Mouse (Mus musculus): Measurements from ENCODE around the gene Psmg3. TPM values are rescaled to one million over a fixed set of nuclear protein-coding genes. Genes with fewer than 3 reads are reported as not detected.
A peak's percentile ranks its signal among the peaks of the same experiment; 100 is the strongest.

The Psmg3 gene
- total and polyA plus RNA-seq, 2 experiments from 2014 or later: 20.4 to 61.0 TPM

GRCm38 (mm10) chr5:139829384-139829783 is 2.7 kb upstream of the Psmg3 start:
- DNase-seq (ENCODE audit: low spot score) (no peak), ATAC-seq (ENCODE audit: low FRiP score) (no peak)
- H3K9me3 ChIP-seq (ENCODE audit: low read length): no peaks in the 10 kb centered on the region
- H3K9ac ChIP-seq (replicated peaks; ENCODE audit: low read length, poor library complexity, severe bottlenecking): no peak overlapping the region
- 81% methylated on average over 13 of the region's 13 CpGs for WGBS
- H3K4me2 ChIP-seq (ENCODE audit: low read depth, low read length, poor library complexity, severe bottlenecking): no peak overlapping the region
- H3K27me3 ChIP-seq (ENCODE audit: insufficient read depth, low read length): no peaks in the 10 kb centered on the region
- no peak for TF ChIP-seq CTCF (IDR thresholded peaks at IDR 0.05)
- no peaks in the 10 kb centered on the region for H3K36me3 ChIP-seq (ENCODE audit: insufficient read depth, low read length)
- H3K4me3 ChIP-seq (ENCODE audit: low read depth, low read length): no peak overlapping the region
- peaks cover 10% of the 10 kb centered on the region; the same call in 1 of the 2 replicates for H3K4me1 ChIP-seq (ENCODE audit: insufficient read depth, low read length)
- no peak overlapping the region for H3K27ac ChIP-seq (ENCODE audit: low read depth, low read length)

- H3K36me3 ChIP-seq (ENCODE audit: insufficient read depth, low read length): peaks cover 11% of the 10 kb centered on the region; the same call in 1 of the 2 replicates
- ATAC-seq (ENCODE audit: low FRiP score) (no peak), DNase-seq (ENCODE audit: low spot score) (no peak)
- 86% methylated on average over 1 of the region's 1 CpGs for WGBS
- no peak overlapping the region for H3K27ac ChIP-seq (ENCODE audit: low read depth, low read length)
- H3K4me2 ChIP-seq (ENCODE audit: low read depth, low read length, poor library complexity, severe bottlenecking): no peak overlapping the region
- TF ChIP-seq CTCF (IDR thresholded peaks at IDR 0.05): peak; percentile 61
- H3K9me3 ChIP-seq (ENCODE audit: low read length): no peaks in the 10 kb centered on the region
- H3K9ac ChIP-seq (replicated peaks; ENCODE audit: low read length, poor library complexity, severe bottlenecking): no peak overlapping the region
- no peaks in the 10 kb centered on the region for H3K27me3 ChIP-seq (ENCODE audit: insufficient read depth, low read length)
- no peak overlapping the region for H3K4me3 ChIP-seq (ENCODE audit: low read depth, low read length)
- peaks cover 10% of the 10 kb centered on the region; the same call in 1 of the 2 replicates for H3K4me1 ChIP-seq (ENCODE audit: insufficient read depth, low read length)
Observed at GRCm38 (mm10) chr5:139827593-139827992, 908 bp upstream of the Psmg3 start.

- H3K4me1 ChIP-seq (ENCODE audit: insufficient read depth, low read length): peaks cover 10% of the 10 kb centered on the region; the same call in 1 of the 2 replicates
- H3K36me3 ChIP-seq (ENCODE audit: insufficient read depth, low read length): peaks cover 25% of the 10 kb centered on the region
- DNase-seq (ENCODE audit: low spot score) (no peak), ATAC-seq (ENCODE audit: low FRiP score) (0 out of 2 replicates have a peak, but pooled peaks have one; percentile 10)
- TF ChIP-seq CTCF (IDR thresholded peaks at IDR 0.05): no peak
- 45% methylated on average over 11 of the region's 11 CpGs for WGBS
- peak overlapping the region; percentile 88 for H3K9ac ChIP-seq (replicated peaks; ENCODE audit: low read length, poor library complexity, severe bottlenecking)
- peak overlapping the region; percentile 76 for H3K27ac ChIP-seq (ENCODE audit: low read depth, low read length)
- H3K4me3 ChIP-seq (ENCODE audit: low read depth, low read length): peak overlapping the region; percentile 86
- H3K27me3 ChIP-seq (ENCODE audit: insufficient read depth, low read length): no peaks in the 10 kb centered on the region
- peak overlapping the region; percentile 95 for H3K4me2 ChIP-seq (ENCODE audit: low read depth, low read length, poor library complexity, severe bottlenecking)
- H3K9me3 ChIP-seq (ENCODE audit: low read length): no peaks in the 10 kb centered on the region
Observed at GRCm38 (mm10) chr5:139825947-139826346, 738 bp downstream of the Psmg3 start.

GRCm38 (mm10) chr5:139824531-139824930 is 2.2 kb downstream of the Psmg3 start:
- H3K4me2 ChIP-seq (ENCODE audit: low read depth, low read length, poor library complexity, severe bottlenecking): no peak overlapping the region
- DNase-seq (ENCODE audit: low spot score) (no peak), ATAC-seq (ENCODE audit: low FRiP score) (no peak)
- no peaks in the 10 kb centered on the region for H3K27me3 ChIP-seq (ENCODE audit: insufficient read depth, low read length)
- no peak overlapping the region for H3K4me3 ChIP-seq (ENCODE audit: low read depth, low read length)
- peaks cover 25% of the 10 kb centered on the region for H3K36me3 ChIP-seq (ENCODE audit: insufficient read depth, low read length)
- no peaks in the 10 kb centered on the region for H3K9me3 ChIP-seq (ENCODE audit: low read length)
- no peak overlapping the region for H3K27ac ChIP-seq (ENCODE audit: low read depth, low read length)
- WGBS: 92% methylated on average over 10 of the region's 10 CpGs
- peaks cover 10% of the 10 kb centered on the region; the same call in 1 of the 2 replicates for H3K4me1 ChIP-seq (ENCODE audit: insufficient read depth, low read length)
- TF ChIP-seq CTCF (IDR thresholded peaks at IDR 0.05): no peak
- no peak overlapping the region for H3K9ac ChIP-seq (replicated peaks; ENCODE audit: low read length, poor library complexity, severe bottlenecking)

GRCm38 (mm10) chr5:139821466-139822459 is 4.9 kb downstream of the Psmg3 start:
- TF ChIP-seq CTCF (IDR thresholded peaks at IDR 0.05): no peak
- 87% methylated on average over 12 of the region's 12 CpGs for WGBS
- H3K4me3 ChIP-seq (ENCODE audit: low read depth, low read length): no peak overlapping the region
- DNase-seq (ENCODE audit: low spot score): no peak
- no peak overlapping the region for H3K27ac ChIP-seq (ENCODE audit: low read depth, low read length)
- ATAC-seq (ENCODE audit: low FRiP score): no peak
- no peaks in the 10 kb centered on the region for H3K9me3 ChIP-seq (ENCODE audit: low read length)
- H3K4me1 ChIP-seq (ENCODE audit: insufficient read depth, low read length): peaks cover 10% of the 10 kb centered on the region; the same call in 1 of the 2 replicates
- peaks cover 25% of the 10 kb centered on the region for H3K36me3 ChIP-seq (ENCODE audit: insufficient read depth, low read length)
- H3K4me2 ChIP-seq (ENCODE audit: low read depth, low read length, poor library complexity, severe bottlenecking): no peak overlapping the region
- no peak overlapping the region for H3K9ac ChIP-seq (replicated peaks; ENCODE audit: low read length, poor library complexity, severe bottlenecking)
- no peaks in the 10 kb centered on the region for H3K27me3 ChIP-seq (ENCODE audit: insufficient read depth, low read length)

Data from midbrain, postnatal 0 days (tissue).